Comparison of ENCODE assay signal across 19 mouse cellular contexts in the genomic region with DNA sequence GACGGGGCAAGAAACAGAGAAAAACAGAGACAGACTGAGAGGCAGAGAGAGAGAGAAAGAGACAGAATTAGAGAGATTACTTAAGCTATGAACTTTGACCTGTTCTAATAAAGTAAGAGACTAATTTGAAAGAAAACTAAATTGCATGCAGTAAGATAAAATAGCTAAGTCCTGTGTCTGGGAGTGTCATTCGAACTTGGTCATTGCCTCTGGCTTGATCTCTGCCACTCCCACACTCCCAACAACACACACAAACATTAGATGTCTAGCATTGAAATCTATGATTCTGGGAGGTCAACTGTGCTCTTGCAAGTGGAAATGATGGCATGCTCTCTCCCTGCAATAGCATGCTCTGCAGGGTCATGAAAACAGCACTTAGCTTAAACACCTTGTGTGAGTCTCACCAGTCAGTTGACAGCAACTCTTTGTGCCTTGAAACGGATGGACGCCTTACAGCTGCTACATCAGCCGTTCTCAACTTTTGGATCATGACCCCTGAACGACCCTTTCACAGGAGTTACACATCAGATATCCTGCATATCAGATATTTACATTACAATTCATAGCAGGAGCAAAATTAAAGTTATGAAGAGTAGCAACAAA.
DNase-seq lines count a peak whose midpoint lies in the region; ATAC-seq and TF ChIP-seq lines count a peak whose summit lies in the region.
"Had no signal": no experiment of that assay in that cellular context is flagged by ENCODE, and none has a peak within 500 bp of the region (broad histone marks: within the 10 kb centered on the region; RNA-seq: fewer than 3 reads in every experiment).

No protein-coding gene starts in this region.

- no peak overlapping the region for H3K4me3 ChIP-seq in heart, embryonic 13.5 days
- H3K4me3 ChIP-seq in lung, embryonic 16.5 days (ENCODE audit: low read length): no peak overlapping the region
- no peak overlapping the region for H3K4me3 ChIP-seq in kidney, postnatal 0 days (replicated peaks; ENCODE audit: low read depth, low read length)
- H3K4me3 ChIP-seq: forebrain, embryonic 15.5 days; heart, embryonic 15.5 days; hindbrain, embryonic 15.5 days; megakaryocyte, embryonic 14.5 days had no signal

- WGBS in heart, embryonic 13.5 days: 43% methylated on average over 6 of the region's 6 CpGs
- WGBS in lung, embryonic 16.5 days: 36% methylated on average over 6 of the region's 6 CpGs
- 20% methylated on average over 6 of the region's 6 CpGs for WGBS in kidney, postnatal 0 days

- peaks cover 21% of the 10 kb centered on the region for H3K4me1 ChIP-seq in heart, embryonic 13.5 days
- peaks cover 17% of the 10 kb centered on the region for H3K4me1 ChIP-seq in lung, embryonic 16.5 days (replicated peaks; ENCODE audit: control insufficient read depth, insufficient read depth, low read length)
- H3K4me1 ChIP-seq in kidney, postnatal 0 days (replicated peaks; ENCODE audit: insufficient read depth, low read length): peaks cover 15% of the 10 kb centered on the region
- H3K4me1 ChIP-seq: forebrain, embryonic 15.5 days; hindbrain, embryonic 15.5 days; megakaryocyte, embryonic 14.5 days had no signal

- no peaks in the 10 kb centered on the region for H3K36me3 ChIP-seq in heart, embryonic 13.5 days
- no peaks in the 10 kb centered on the region for H3K36me3 ChIP-seq in lung, embryonic 16.5 days (ENCODE audit: control insufficient read depth, insufficient read depth, low read length)
- H3K36me3 ChIP-seq in kidney, postnatal 0 days (ENCODE audit: insufficient read depth, low read length): no peaks in the 10 kb centered on the region
- H3K36me3 ChIP-seq: forebrain, embryonic 15.5 days; heart, embryonic 15.5 days; hindbrain, embryonic 15.5 days had no signal

- no peak for DNase-seq in heart, adult 8-10 months (ENCODE audit: low spot score)
- DNase-seq in lung, postnatal 36 days: no peak
- DNase-seq in kidney, postnatal 0 days (ENCODE audit: low spot score): peak; percentile 62
- peak; percentile 16 for DNase-seq in yolk sac, embryonic 10.5 days (ENCODE audit: low spot score)
- DNase-seq in B cell, adult 2 months: no peak
- no peak for DNase-seq in thymus, postnatal 25 days
- DNase-seq: cerebellum, adult 8-10 months; gastrocnemius, postnatal 36 days; layer of hippocampus, adult 9-11 months; midbrain, embryonic 14.5 days; spleen, adult 18-20 months had no signal

- 0 out of 2 replicates have a peak overlapping the region, but pooled peaks have one; percentile 4 for H3K27ac ChIP-seq in heart, embryonic 13.5 days (replicated peaks)
- 0 out of 2 replicates have a peak overlapping the region, but pooled peaks have one; percentile 42 for H3K27ac ChIP-seq in lung, embryonic 16.5 days (ENCODE audit: low read length)
- peak overlapping the region; percentile 66 for H3K27ac ChIP-seq in kidney, postnatal 0 days
- H3K27ac ChIP-seq: forebrain, embryonic 15.5 days; heart, embryonic 15.5 days; hindbrain, embryonic 15.5 days; liver, embryonic 14.5 days had no signal

- peak overlapping the region; percentile 2; the same call in 1 of the 2 replicates for H3K4me2 ChIP-seq in heart, embryonic 13.5 days
- H3K4me2 ChIP-seq in lung, embryonic 16.5 days (ENCODE audit: low read depth, low read length): no peak overlapping the region
- H3K4me2 ChIP-seq in kidney, postnatal 0 days (ENCODE audit: low read length): no peak overlapping the region
- H3K4me2 ChIP-seq: forebrain, embryonic 15.5 days; heart, embryonic 15.5 days; hindbrain, embryonic 15.5 days had no signal

- no peaks in the 10 kb centered on the region for H3K9me3 ChIP-seq in heart, embryonic 13.5 days
- no peaks in the 10 kb centered on the region for H3K9me3 ChIP-seq in lung, embryonic 16.5 days (ENCODE audit: control insufficient read depth, low read length)
- no peaks in the 10 kb centered on the region for H3K9me3 ChIP-seq in kidney, postnatal 0 days (replicated peaks; ENCODE audit: low read length)
- H3K9me3 ChIP-seq: forebrain, embryonic 15.5 days; heart, embryonic 15.5 days; hindbrain, embryonic 15.5 days had no signal

- H3K27me3 ChIP-seq in heart, embryonic 13.5 days (replicated peaks): no peaks in the 10 kb centered on the region
- no peaks in the 10 kb centered on the region for H3K27me3 ChIP-seq in lung, embryonic 16.5 days (ENCODE audit: control insufficient read depth, insufficient read depth, low read depth, low read length)
- no peaks in the 10 kb centered on the region for H3K27me3 ChIP-seq in kidney, postnatal 0 days (ENCODE audit: insufficient read depth, low read length)
- H3K27me3 ChIP-seq: CH12.LX; forebrain, embryonic 15.5 days; heart, embryonic 15.5 days; hindbrain, embryonic 15.5 days; megakaryocyte, embryonic 14.5 days had no signal

- ATAC-seq in heart, embryonic 13.5 days (ENCODE audit: extremely low read depth, insufficient number of reproducible peaks, low FRiP score, low TSS enrichment): no peak
- ATAC-seq in lung, embryonic 16.5 days (ENCODE audit: low read depth): no peak
- 0 out of 2 replicates have a peak, but pooled peaks have one; percentile 22 for ATAC-seq in kidney, postnatal 0 days (replicated peaks; ENCODE audit: low FRiP score, low read depth)
- ATAC-seq: forebrain, embryonic 15.5 days had no signal

- H3K9ac ChIP-seq in heart, embryonic 13.5 days: no peak overlapping the region
- H3K9ac ChIP-seq in lung, embryonic 16.5 days (ENCODE audit: low read length): no peak overlapping the region
- no peak overlapping the region for H3K9ac ChIP-seq in kidney, postnatal 0 days (ENCODE audit: low read depth, low read length)
- H3K9ac ChIP-seq: forebrain, embryonic 15.5 days; heart, embryonic 15.5 days; hindbrain, embryonic 15.5 days; liver, embryonic 14.5 days had no signal

- TF ChIP-seq CTCF in kidney, postnatal 0 days (IDR thresholded peaks at IDR 0.05; ENCODE audit: low read depth): no peak

Comparison
In these comparisons a context has a peak if more than half of its experiments do, and no peak if none do; other contexts are left out.
1. H3K27ac ChIP-seq: peak in every context shown above with its lines; median percentile 66 in kidney, postnatal 0 days; 42 in lung, embryonic 16.5 days; 4 in heart, embryonic 13.5 days.
2. DNase-seq: peak in kidney, postnatal 0 days (single experiment) and yolk sac, embryonic 10.5 days (single experiment); none in heart, adult 8-10 months (single experiment), lung, postnatal 36 days (single experiment), B cell, adult 2 months (0 of 2) and thymus, postnatal 25 days (single experiment).